Mouse (Mus musculus) mammary gland, adult 2 months (tissue): ENCODE results near the gene Olfr1425. TPM values are rescaled to one million over a fixed set of nuclear protein-coding genes. Genes with fewer than 3 reads are reported as not detected.

Source experiments
- polyA plus RNA-seq: library from polyadenylated mRNA; depleted of rRNA; stranded (reverse); fragments of >200 nt; gene quantifications from 2 replicates; pipeline ENCODE4 v1.2.3, GENCODE M21; 2012; ENCODE audit warnings: low replicate concordance; rRNA removed

Olfr1425 gene
- polyA plus RNA-seq = not detected in 2 replicates

GRCm38 (mm10) chr19:12077631-12078030 is at the start of gene Olfr1425:
Olfr1425 (minus strand) TSS chr19:12077731.

GRCm38 (mm10) chr19:12123103-12123502 is 45.6 kb upstream of the Olfr1425 start, which contains the start of gene Olfr76:
Olfr76 (minus strand) TSS chr19:12123203.

GRCm38 (mm10) chr19:12115797-12116196 is 38.3 kb upstream of the Olfr1425 start, which contains the start of gene Olfr1428:
Olfr1428 (minus strand) TSS chr19:12115897.

DNA sequence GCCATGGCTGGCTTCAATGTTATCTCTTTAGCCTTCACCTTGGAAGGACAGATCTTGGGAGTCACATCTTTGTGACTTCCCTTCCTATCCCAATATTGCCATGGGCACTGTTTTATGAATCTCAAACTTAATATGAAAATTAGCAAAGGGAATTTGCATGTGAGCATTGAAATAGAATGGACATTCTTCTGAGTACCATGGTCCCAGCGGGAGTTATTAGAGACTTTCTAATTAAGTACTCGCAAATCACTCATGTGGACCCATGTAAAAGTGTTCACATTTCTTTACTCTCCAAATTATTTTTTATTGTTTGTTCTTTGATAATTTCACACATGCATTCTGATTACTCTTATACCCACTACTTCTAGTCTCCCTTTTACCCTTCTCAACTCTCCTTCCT is 25.7 kb upstream of the Olfr1425 start, which contains the start of gene Olfr1427:
Gene Olfr1427 (minus strand): TSS at position 101 of the 400 bp plus-strand sequence.

GRCm38 (mm10) chr19:12091913-12092312 is 14.4 kb upstream of the Olfr1425 start, which contains the start of gene Olfr1426:
Olfr1426 (minus strand) TSS chr19:12092013.

DNA sequence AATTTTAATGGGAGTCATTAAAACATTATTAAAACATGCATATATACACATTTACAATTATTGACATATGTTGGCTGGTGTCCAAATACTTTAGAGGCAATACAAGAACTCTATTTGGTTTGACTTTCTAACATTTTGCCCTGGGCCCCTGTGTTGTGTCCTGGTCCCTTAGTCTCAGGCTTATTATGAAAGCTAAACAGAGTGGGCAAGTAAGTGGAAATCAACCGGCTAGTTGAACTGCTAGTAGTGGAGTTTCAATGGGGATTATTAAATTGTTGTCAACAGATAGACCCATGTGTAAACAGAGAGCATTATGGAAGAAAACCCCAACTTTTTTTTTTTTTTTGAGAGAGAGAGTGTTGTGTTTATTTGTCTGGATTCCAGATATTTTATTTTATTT is 14.9 kb downstream of the Olfr1425 start, which contains the start of gene Olfr1424:
Gene Olfr1424 (minus strand): TSS at position 101 of the 400 bp plus-strand sequence.

GRCm38 (mm10) chr19:12041217-12041616 is 36.3 kb downstream of the Olfr1425 start, which contains the start of gene Olfr1423:
Olfr1423 (minus strand) TSS chr19:12041317.

Other genes starting within 250 kb of the Olfr1425 start
- gene Olfr1417, start 238.5 kb downstream of the Olfr1425 start, polyA plus RNA-seq = not detected in 2 replicates
- gene Olfr1418, start 216.7 kb downstream of the Olfr1425 start, polyA plus RNA-seq = not detected in 2 replicates
- not detected in 2 replicates for gene Olfr1419, start 202.6 kb downstream of the Olfr1425 start, polyA plus RNA-seq
- not detected in 2 replicates for gene Olfr1420, start 191.2 kb downstream of the Olfr1425 start, polyA plus RNA-seq
- gene Patl1, start 165.3 kb downstream of the Olfr1425 start, polyA plus RNA-seq = 15.0 and 25.6 TPM in 2 replicates
- 10.3 and 21.0 TPM in 2 replicates for gene Osbp, start 111.8 kb downstream of the Olfr1425 start, polyA plus RNA-seq
- gene Olfr1423, start 36.4 kb downstream of the Olfr1425 start, polyA plus RNA-seq = not detected in 2 replicates
- not detected in 2 replicates for gene Olfr1424, start 15.0 kb downstream of the Olfr1425 start, polyA plus RNA-seq
- not detected in 2 replicates for gene Olfr1426, start 14.3 kb upstream of the Olfr1425 start, polyA plus RNA-seq
- gene Olfr1427, start 25.6 kb upstream of the Olfr1425 start, polyA plus RNA-seq = not detected in 2 replicates
- gene Olfr1428, start 38.2 kb upstream of the Olfr1425 start, polyA plus RNA-seq = not detected in 2 replicates
- gene Olfr76, start 45.5 kb upstream of the Olfr1425 start, polyA plus RNA-seq = not detected in 2 replicates
- not detected in 2 replicates for gene Olfr1555-ps1, start 92.4 kb upstream of the Olfr1425 start, polyA plus RNA-seq
- gene Olfr1431, start 122.9 kb upstream of the Olfr1425 start, polyA plus RNA-seq = not detected in 2 replicates
- gene Olfr1432, start 154.9 kb upstream of the Olfr1425 start, polyA plus RNA-seq = not detected in 2 replicates
- gene Olfr262, start 163.9 kb upstream of the Olfr1425 start, polyA plus RNA-seq = not detected in 2 replicates
- not detected in 2 replicates for gene Olfr235, start 183.3 kb upstream of the Olfr1425 start, polyA plus RNA-seq
- gene Olfr1434, start 202.1 kb upstream of the Olfr1425 start, polyA plus RNA-seq = not detected in 2 replicates
- gene Olfr1436, start 221.4 kb upstream of the Olfr1425 start, polyA plus RNA-seq = not detected in 2 replicates
- not detected in 2 replicates for gene Olfr1437, start 247.4 kb upstream of the Olfr1425 start, polyA plus RNA-seq